Mouse (Mus musculus) liver, adult (tissue): ENCODE results near the gene Olfml2a.

Source experiments
- GATA4 ChIP-seq: IDR thresholded peaks from 2 replicates; pipeline ENCODE4 v1.6.1; 2014; ENCODE audit warnings: mild to moderate bottlenecking, low read length; ENCODE audit not compliant: insufficient replicate concordance

Olfml2a gene

DNA sequence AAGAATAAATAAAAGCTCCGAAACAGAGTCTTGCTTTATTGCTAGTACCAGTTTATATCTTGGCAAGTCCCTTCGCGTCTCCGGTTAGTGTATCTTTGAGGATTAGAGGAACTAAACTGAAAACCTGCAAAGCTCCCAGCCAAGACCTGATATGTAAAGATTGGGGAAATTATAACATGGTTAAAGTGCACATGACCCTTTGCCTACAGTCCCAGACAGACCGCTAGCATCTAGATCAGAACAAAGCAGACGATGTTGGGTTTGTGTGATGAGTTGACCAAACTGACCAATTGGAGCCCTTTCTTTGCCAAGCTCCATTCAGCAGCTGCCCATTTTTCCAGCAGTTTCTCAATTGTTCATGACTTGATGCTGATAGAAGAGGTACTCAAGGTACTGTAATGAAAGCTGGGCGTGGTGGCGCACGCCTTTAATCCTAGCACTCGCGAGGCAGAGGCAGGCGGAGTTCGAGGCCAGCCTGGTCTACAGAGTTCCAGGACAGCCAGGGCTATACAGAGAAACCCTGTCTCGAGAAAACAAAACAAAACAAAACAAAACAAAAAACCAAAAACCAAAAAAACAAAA, 74.5 kb downstream of the Olfml2a start:
- TF ChIP-seq GATA4 = no peak

- TF ChIP-seq GATA4 = peak; percentile 29; the same call in 1 of the 2 replicates
Measured at GRCm38 (mm10) chr2:39007865-39008264, 76.1 kb downstream of the Olfml2a start.

- no peak for TF ChIP-seq GATA4
Measured at GRCm38 (mm10) chr2:39008350-39008851, 76.6 kb downstream of the Olfml2a start.

DNA sequence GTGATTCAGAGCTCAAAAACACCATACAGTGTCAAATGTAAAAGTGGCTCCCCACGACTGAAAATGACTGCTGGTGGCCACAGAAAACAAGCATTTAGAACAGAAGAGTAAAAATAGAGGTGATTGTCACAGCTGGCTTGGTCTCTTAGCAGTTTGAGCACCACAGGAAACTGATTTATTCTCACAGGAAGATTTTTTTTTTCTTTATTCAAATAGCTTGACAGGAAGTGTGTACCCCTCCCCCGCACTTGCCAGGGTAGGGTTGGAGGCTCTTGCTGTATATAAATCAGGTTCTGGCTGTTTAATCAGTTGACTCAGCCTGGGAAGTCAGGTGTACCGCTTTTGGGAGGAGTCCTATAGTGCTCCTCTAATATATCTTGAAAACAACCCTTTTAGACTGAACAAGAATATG, 77.2 kb downstream of the Olfml2a start:
- TF ChIP-seq GATA4 = no peak

DNA sequence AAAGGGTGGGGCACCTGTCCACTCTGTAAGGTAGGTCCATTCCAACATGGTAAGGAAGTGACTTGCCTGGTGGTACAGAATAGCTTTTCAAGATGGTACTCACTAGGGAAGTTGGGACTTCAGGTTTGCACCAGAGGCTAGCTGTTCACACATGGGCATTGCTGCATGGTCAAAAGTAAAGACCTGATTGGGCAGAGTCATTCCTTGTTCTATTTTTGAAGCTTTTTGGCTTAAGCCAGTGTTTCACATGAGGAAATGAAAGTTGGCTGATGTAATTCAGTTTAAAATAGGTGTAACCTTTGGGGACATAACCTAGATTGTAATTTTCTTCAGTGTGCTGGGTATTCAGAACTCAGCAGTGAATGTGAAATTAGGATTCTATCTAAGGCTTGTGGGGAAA, 79.5 kb downstream of the Olfml2a start:
- TF ChIP-seq GATA4 = no peak

GRCm38 (mm10) chr2:39011971-39012370, 80.2 kb downstream of the Olfml2a start:
- TF ChIP-seq GATA4 = no peak

GRCm38 (mm10) chr2:39012768-39013279, 81.0 kb downstream of the Olfml2a start:
- TF ChIP-seq GATA4 = no peak
